Mouse (Mus musculus) G1E (cell line): ENCODE measurements at regions not wholly inside any gene's neighbourhood (a gene's known extent, or its start where the extent isn't known, plus 50 kb on each side); places are given as distances from the start of the nearest gene placed in this dataset.

Experiments used
- ATAC-seq: 2 replicates; pipeline ENCODE4 v1.8.0; 2016; ENCODE audit warnings: mild to moderate bottlenecking; ENCODE audit not compliant: insufficient number of reproducible peaks, poor library complexity, low FRiP score, severe bottlenecking; ENCODE audit errors: extremely low read depth
- DNase-seq: peaks from one replicate; pipeline ENCODE4 v3.0.0; 2012; ENCODE audit warnings: low spot score
- H3K27me3 ChIP-seq: 2 replicates; pipeline ENCODE4 v1.6.1; 2012; ENCODE audit warnings: mild to moderate bottlenecking, low read length, inconsistent platforms; ENCODE audit not compliant: insufficient read depth
- H3K36me3 ChIP-seq: replicated peaks from 2 replicates; pipeline ENCODE3; 2012; ENCODE audit warnings: mild to moderate bottlenecking, inconsistent platforms
- H3K4me1 ChIP-seq: 2 replicates; pipeline ENCODE4 v1.6.1; 2012; ENCODE audit warnings: low read depth, low read length, inconsistent platforms, mixed read lengths; ENCODE audit not compliant: insufficient read depth
- H3K4me3 ChIP-seq: 2 replicates; pipeline ENCODE4 v1.5.1; 2012; ENCODE audit warnings: low read depth, mild to moderate bottlenecking, inconsistent platforms, low read length, moderate library complexity, mixed read lengths
- H3K9me3 ChIP-seq: replicated peaks from 2 replicates; pipeline ENCODE4 v1.6.1; 2012; ENCODE audit warnings: inconsistent platforms
- CTCF ChIP-seq: IDR thresholded peaks from 2 replicates; pipeline ENCODE4 v1.5.1; 2012; ENCODE audit warnings: low read depth, low read length, inconsistent platforms, mixed read lengths
- GATA1 ChIP-seq: IDR thresholded peaks from 2 replicates; pipeline ENCODE4 v1.6.1; 2012; ENCODE audit warnings: borderline replicate concordance, low read length, inconsistent platforms, mixed read lengths
- GATA2 ChIP-seq: IDR thresholded peaks from 2 replicates; pipeline ENCODE4 v1.6.1; 2012; ENCODE audit warnings: low read depth, low read length, inconsistent platforms, borderline replicate concordance
- POLR2AphosphoS5 ChIP-seq: IDR thresholded peaks from 2 replicates; pipeline ENCODE4 v1.6.1; 2012; ENCODE audit warnings: low read depth, low read length, inconsistent platforms; ENCODE audit not compliant: insufficient replicate concordance
- TAL1 ChIP-seq: conservative IDR thresholded peaks from 2 replicates; pipeline ENCODE4 v1.6.1; 2012; ENCODE audit warnings: low read depth, low read length, inconsistent platforms, mixed read lengths

GRCm38 (mm10) chr1:186909518-186910105 lies 57.6 kb upstream of the D1Pas1 start:
- ATAC-seq (no peak), DNase-seq (no peak)
- no peak for TF ChIP-seq GATA2
- TF ChIP-seq CTCF, result no peak
- Histone ChIP-seq H3K9me3 (peaks cover 40% of the 10 kb centered on the region), H3K36me3 (no peaks in the 10 kb centered on the region), H3K4me3 (no peak overlapping the region), H3K4me1 (no peaks in the 10 kb centered on the region), H3K27me3 (no peaks in the 10 kb centered on the region)

DNA sequence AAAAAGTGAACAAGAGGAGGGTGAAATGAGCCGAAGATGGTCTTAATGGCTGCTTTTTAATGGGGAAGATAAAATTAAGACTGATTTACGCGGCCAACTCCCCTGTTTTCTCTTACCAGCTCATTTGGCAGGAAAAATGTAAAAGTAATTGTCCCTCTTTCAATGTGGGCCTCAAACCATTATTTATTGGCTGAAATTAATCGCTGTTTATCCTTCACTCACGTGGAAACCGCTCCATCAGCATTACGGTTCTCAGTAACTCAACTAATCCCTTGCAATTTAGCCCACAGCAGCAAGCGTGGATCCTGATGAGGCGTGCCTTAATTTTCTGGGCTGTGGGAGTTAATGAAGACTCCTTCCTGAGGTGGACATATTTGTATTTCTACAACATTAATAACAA lies 58.1 kb upstream of the D1Pas1 start:
- Histone ChIP-seq H3K27me3 (no peaks in the 10 kb centered on the region), H3K4me3 (no peak overlapping the region), H3K36me3 (no peaks in the 10 kb centered on the region), H3K9me3 (peaks cover 43% of the 10 kb centered on the region), H3K4me1 (no peaks in the 10 kb centered on the region)
- DNase-seq (no peak), ATAC-seq (no peak)
- no peak for TF ChIP-seq POLR2AphosphoS5
- no peak for TF ChIP-seq CTCF
- TF ChIP-seq GATA1, result no peak
- TF ChIP-seq GATA2, result no peak
- TF ChIP-seq TAL1, result no peak

DNA sequence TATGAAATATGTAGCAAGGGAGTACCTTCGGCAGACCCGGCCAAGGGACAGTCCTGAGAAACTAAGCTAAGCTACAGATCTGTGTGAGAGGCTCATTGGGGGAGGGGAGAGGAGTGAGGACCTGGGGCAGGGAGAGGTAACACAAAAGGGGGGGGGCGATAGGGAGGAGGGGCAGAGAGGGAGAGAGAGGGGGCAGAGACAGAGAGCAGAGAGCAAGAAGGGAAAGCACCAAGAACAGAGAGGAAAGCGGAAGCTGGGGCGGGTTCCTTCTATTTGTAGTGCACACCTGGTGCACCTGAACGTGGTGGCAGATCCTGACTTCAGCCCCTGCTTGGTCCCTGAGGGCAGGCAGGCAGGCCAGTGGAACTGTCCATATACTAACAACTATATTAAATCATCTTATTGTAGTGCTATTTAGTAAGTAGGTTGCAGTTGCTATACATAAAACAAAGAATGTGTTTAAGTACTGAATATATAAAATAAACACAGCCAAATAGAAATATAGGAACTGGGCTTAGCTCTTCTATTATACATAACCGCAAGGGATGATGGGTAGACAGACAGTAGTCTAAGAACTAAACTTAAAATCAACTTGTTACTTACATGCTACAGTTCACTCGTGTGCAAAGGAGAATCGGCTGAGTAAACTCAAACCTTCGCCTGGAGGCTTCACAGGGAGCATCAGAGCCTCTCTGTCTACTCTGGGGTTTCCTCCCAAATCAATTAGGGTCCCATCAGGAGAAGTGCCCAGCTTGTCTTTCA lies 59.6 kb upstream of the D1Pas1 start:
- H3K4me3 ChIP-seq, result no peak overlapping the region
- ATAC-seq (no peak), DNase-seq (no peak)
- H3K4me1 ChIP-seq, result no peaks in the 10 kb centered on the region
- no peaks in the 10 kb centered on the region for H3K27me3 ChIP-seq
- H3K9me3 ChIP-seq, result peaks cover 34% of the 10 kb centered on the region
- TF ChIP-seq GATA1 (no peak), TAL1 (no peak), POLR2AphosphoS5 (no peak), CTCF (no peak), GATA2 (no peak)
- H3K36me3 ChIP-seq, result no peaks in the 10 kb centered on the region

DNA sequence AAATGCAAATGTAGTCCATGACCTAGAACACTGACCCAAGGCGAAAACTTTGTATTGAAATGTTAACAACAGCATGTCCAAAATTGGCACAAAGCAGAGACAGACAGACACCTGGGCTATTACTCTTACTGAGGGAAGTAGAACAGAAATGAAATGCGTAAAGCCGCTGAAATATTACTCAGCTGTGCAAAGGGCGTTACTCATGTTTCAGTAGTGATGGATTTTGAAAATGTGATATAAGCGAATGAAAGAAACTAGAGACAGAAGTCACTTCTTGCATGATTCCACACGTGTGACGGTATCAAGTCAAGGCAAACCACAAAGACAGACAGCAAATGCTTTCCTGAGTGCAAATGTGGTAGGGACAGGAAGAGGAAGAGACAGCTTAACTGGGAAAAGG lies 61.3 kb upstream of the D1Pas1 start:
- no peak overlapping the region for H3K4me3 ChIP-seq
- ATAC-seq (no peak), DNase-seq (no peak)
- H3K36me3 ChIP-seq, result no peaks in the 10 kb centered on the region
- H3K4me1 ChIP-seq, result no peaks in the 10 kb centered on the region
- no peaks in the 10 kb centered on the region for H3K27me3 ChIP-seq
- peaks cover 31% of the 10 kb centered on the region for H3K9me3 ChIP-seq
- TF ChIP-seq TAL1 (no peak), GATA2 (no peak), CTCF (no peak), GATA1 (no peak), POLR2AphosphoS5 (no peak)

GRCm38 (mm10) chr1:186901548-186901947 lies 65.7 kb upstream of the D1Pas1 start:
- peaks cover 26% of the 10 kb centered on the region for H3K9me3 ChIP-seq
- TF ChIP-seq POLR2AphosphoS5 (no peak), GATA1 (no peak), TAL1 (no peak), CTCF (no peak), GATA2 (no peak)
- DNase-seq (no peak), ATAC-seq (no peak)
- H3K4me3 ChIP-seq, result no peak overlapping the region
- H3K27me3 ChIP-seq, result no peaks in the 10 kb centered on the region
- no peaks in the 10 kb centered on the region for H3K36me3 ChIP-seq
- H3K4me1 ChIP-seq, result no peaks in the 10 kb centered on the region

- H3K27me3 ChIP-seq, result no peaks in the 10 kb centered on the region
- no peak overlapping the region for H3K4me3 ChIP-seq
- H3K36me3 ChIP-seq, result no peaks in the 10 kb centered on the region
- no peaks in the 10 kb centered on the region for H3K4me1 ChIP-seq
- DNase-seq (no peak), ATAC-seq (no peak)
- no peak for TF ChIP-seq GATA2
- TF ChIP-seq POLR2AphosphoS5, result no peak
- TF ChIP-seq CTCF, result no peak
- no peak for TF ChIP-seq GATA1
- TF ChIP-seq TAL1, result no peak
- H3K9me3 ChIP-seq, result peaks cover 37% of the 10 kb centered on the region
These were observed 69.0 kb upstream of the D1Pas1 start for GRCm38 (mm10) chr1:186898203-186898602.

DNA sequence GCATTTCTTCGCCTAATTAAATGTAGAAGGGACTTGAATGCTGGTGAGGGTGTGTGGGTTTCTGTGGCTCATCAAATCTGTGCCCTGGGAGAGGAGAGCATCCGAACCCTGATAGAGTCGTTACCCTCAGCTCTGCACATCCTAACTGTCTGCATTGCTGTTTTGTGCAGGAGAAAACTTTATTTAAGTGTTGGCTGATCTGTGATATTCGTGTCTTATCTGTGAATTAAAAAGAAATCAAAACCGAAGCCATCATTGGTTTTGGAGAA lies 77.7 kb upstream of the D1Pas1 start:
- H3K4me3 ChIP-seq, result no peak overlapping the region
- ATAC-seq, result no peak
- no peaks in the 10 kb centered on the region for H3K27me3 ChIP-seq
- DNase-seq, result no peak
- no peak for TF ChIP-seq POLR2AphosphoS5
- no peak for TF ChIP-seq CTCF
- no peak for TF ChIP-seq GATA1
- TF ChIP-seq TAL1, result no peak
- TF ChIP-seq GATA2, result no peak
- peaks cover 64% of the 10 kb centered on the region for H3K9me3 ChIP-seq
- H3K4me1 ChIP-seq, result no peaks in the 10 kb centered on the region
- no peaks in the 10 kb centered on the region for H3K36me3 ChIP-seq
